18 mouse cellular contexts compared by ENCODE assay signal in genomic region chr12:33190633-33191032, GRCm38 (mm10). TPM values are rescaled to one million over a fixed set of nuclear protein-coding genes. Genes with fewer than 3 reads are reported as not detected.
DNase-seq lines count a peak whose midpoint lies in the region; ATAC-seq and TF ChIP-seq lines count a peak whose summit lies in the region.
"Had no signal": no experiment of that assay in that cellular context is flagged by ENCODE, and none has a peak within 500 bp of the region (broad histone marks: within the 10 kb centered on the region; RNA-seq: fewer than 3 reads in every experiment).

No protein-coding gene starts in this region.

- 76% methylated on average over 6 of the region's 6 CpGs for WGBS in forebrain, postnatal 0 days
- 73% methylated on average over 6 of the region's 6 CpGs for WGBS in forebrain, embryonic 15.5 days
- 61% methylated on average over 6 of the region's 6 CpGs for WGBS in hindbrain, embryonic 16.5 days
- 76% methylated on average over 6 of the region's 6 CpGs for WGBS in hindbrain, embryonic 10.5 days
- 41% methylated on average over 6 of the region's 6 CpGs for WGBS in embryonic facial prominence, embryonic 15.5 days

- no peak overlapping the region for H3K4me2 ChIP-seq in forebrain, postnatal 0 days (ENCODE audit: low read depth)
- no peak overlapping the region for H3K4me2 ChIP-seq in forebrain, embryonic 15.5 days (replicated peaks)
- no peak overlapping the region for H3K4me2 ChIP-seq in hindbrain, embryonic 16.5 days (ENCODE audit: low read length)
- no peak overlapping the region for H3K4me2 ChIP-seq in embryonic facial prominence, embryonic 15.5 days (replicated peaks)
- H3K4me2 ChIP-seq: forebrain, embryonic 13.5 days; heart, embryonic 11.5 days; hindbrain, embryonic 12.5 days had no signal

- no peak for DNase-seq in forebrain, postnatal 0 days
- no peak for DNase-seq in hindbrain, embryonic 10.5 days (ENCODE audit: low spot score)
- no peak for DNase-seq in cerebellum, adult 8-10 months
- DNase-seq in cerebellum, adult 11 months = no peak
- DNase-seq: cerebellum, adult 18-20 months; cerebellum, postnatal 10 days; gastrocnemius, postnatal 14 days; heart, adult 2 months; heart, postnatal 36 days; kidney, adult 8-10 months had no signal

- no peaks in the 10 kb centered on the region for H3K27me3 ChIP-seq in forebrain, postnatal 0 days (ENCODE audit: insufficient read depth, low read length)
- H3K27me3 ChIP-seq in forebrain, embryonic 15.5 days = no peaks in the 10 kb centered on the region
- H3K27me3 ChIP-seq in hindbrain, embryonic 16.5 days (replicated peaks; ENCODE audit: control insufficient read depth, insufficient read depth, low read length) = no peaks in the 10 kb centered on the region
- no peaks in the 10 kb centered on the region for H3K27me3 ChIP-seq in hindbrain, embryonic 10.5 days (ENCODE audit: insufficient read depth, poor library complexity, severe bottlenecking)
- no peaks in the 10 kb centered on the region for H3K27me3 ChIP-seq in embryonic facial prominence, embryonic 15.5 days
- H3K27me3 ChIP-seq: CH12.LX; forebrain, embryonic 13.5 days; hindbrain, embryonic 12.5 days had no signal

- no peaks in the 10 kb centered on the region for H3K9me3 ChIP-seq in forebrain, postnatal 0 days (ENCODE audit: low read length)
- H3K9me3 ChIP-seq in forebrain, embryonic 15.5 days = no peaks in the 10 kb centered on the region
- H3K9me3 ChIP-seq in hindbrain, embryonic 16.5 days (ENCODE audit: control insufficient read depth, low read length) = no peaks in the 10 kb centered on the region
- H3K9me3 ChIP-seq in hindbrain, embryonic 10.5 days = no peaks in the 10 kb centered on the region
- no peaks in the 10 kb centered on the region for H3K9me3 ChIP-seq in embryonic facial prominence, embryonic 15.5 days (replicated peaks)
- H3K9me3 ChIP-seq: forebrain, embryonic 13.5 days; hindbrain, embryonic 12.5 days had no signal

- no peaks in the 10 kb centered on the region for H3K36me3 ChIP-seq in forebrain, postnatal 0 days (ENCODE audit: insufficient read depth)
- H3K36me3 ChIP-seq in forebrain, embryonic 15.5 days = no peaks in the 10 kb centered on the region
- H3K36me3 ChIP-seq in hindbrain, embryonic 16.5 days (ENCODE audit: control insufficient read depth, insufficient read depth, low read length) = no peaks in the 10 kb centered on the region
- no peaks in the 10 kb centered on the region for H3K36me3 ChIP-seq in hindbrain, embryonic 10.5 days
- no peaks in the 10 kb centered on the region for H3K36me3 ChIP-seq in embryonic facial prominence, embryonic 15.5 days
- H3K36me3 ChIP-seq: hindbrain, embryonic 12.5 days had no signal

- H3K4me1 ChIP-seq in forebrain, postnatal 0 days (ENCODE audit: insufficient read depth) = 0 out of 2 replicates have a peak, but pooled peaks cover 3% of the 10 kb centered on the region
- H3K4me1 ChIP-seq in forebrain, embryonic 15.5 days = peaks cover 10% of the 10 kb centered on the region; the same call in 1 of the 2 replicates
- peaks cover 2% of the 10 kb centered on the region for H3K4me1 ChIP-seq in hindbrain, embryonic 16.5 days (ENCODE audit: control insufficient read depth, insufficient read depth, low read depth, low read length)
- peaks cover 40% of the 10 kb centered on the region for H3K4me1 ChIP-seq in hindbrain, embryonic 10.5 days (replicated peaks)
- H3K4me1 ChIP-seq in embryonic facial prominence, embryonic 15.5 days = peaks cover 34% of the 10 kb centered on the region

- H3K27ac ChIP-seq in forebrain, postnatal 0 days (ENCODE audit: low read depth, low read length) = peak overlapping the region; percentile 29; the same call in 1 of the 2 replicates
- no peak overlapping the region for H3K27ac ChIP-seq in forebrain, embryonic 15.5 days (replicated peaks)
- H3K27ac ChIP-seq in hindbrain, embryonic 16.5 days (ENCODE audit: low read depth, low read length) = 0 out of 2 replicates have a peak overlapping the region, but pooled peaks have one; percentile 24
- no peak overlapping the region for H3K27ac ChIP-seq in hindbrain, embryonic 10.5 days
- 0 out of 2 replicates have a peak overlapping the region, but pooled peaks have one; percentile 3 for H3K27ac ChIP-seq in embryonic facial prominence, embryonic 15.5 days (replicated peaks)
- H3K27ac ChIP-seq: forebrain, embryonic 13.5 days; heart, adult 2 months; hindbrain, embryonic 12.5 days had no signal

- no peak for TF ChIP-seq CTCF in forebrain, postnatal 0 days (IDR thresholded peaks at IDR 0.05; ENCODE audit: low read depth)

- H3K4me3 ChIP-seq in forebrain, postnatal 0 days (ENCODE audit: low read depth, low read length) = no peak overlapping the region
- no peak overlapping the region for H3K4me3 ChIP-seq in forebrain, embryonic 15.5 days
- H3K4me3 ChIP-seq in hindbrain, embryonic 16.5 days (ENCODE audit: low read length) = no peak overlapping the region
- H3K4me3 ChIP-seq in hindbrain, embryonic 10.5 days = no peak overlapping the region
- no peak overlapping the region for H3K4me3 ChIP-seq in embryonic facial prominence, embryonic 15.5 days (replicated peaks)
- H3K4me3 ChIP-seq: forebrain, embryonic 13.5 days; heart, adult 2 months; hindbrain, embryonic 12.5 days had no signal

- H3K9ac ChIP-seq in forebrain, postnatal 0 days = no peak overlapping the region
- no peak overlapping the region for H3K9ac ChIP-seq in forebrain, embryonic 15.5 days (replicated peaks)
- no peak overlapping the region for H3K9ac ChIP-seq in hindbrain, embryonic 16.5 days (ENCODE audit: low read depth, low read length)
- H3K9ac ChIP-seq in embryonic facial prominence, embryonic 15.5 days = no peak overlapping the region
- H3K9ac ChIP-seq: forebrain, embryonic 13.5 days; hindbrain, embryonic 12.5 days had no signal

- no peak for ATAC-seq in forebrain, postnatal 0 days
- no peak for ATAC-seq in forebrain, embryonic 15.5 days (replicated peaks)
- ATAC-seq in hindbrain, embryonic 16.5 days = no peak
- no peak for ATAC-seq in embryonic facial prominence, embryonic 15.5 days (ENCODE audit: insufficient number of reproducible peaks, low FRiP score, low TSS enrichment, low read depth)
- ATAC-seq: forebrain, embryonic 13.5 days; intestine, embryonic 16.5 days had no signal

RNA-seq across cellular contexts. Expression of gene Atxn7l1, which starts 43.1 kb away (rescaled TPM):
- total RNA-seq in forebrain, postnatal 0 days (2014; rRNA removed) = 16.1 and 23.0 TPM in 2 replicates
- 18.2 TPM in 2 replicates for polyA plus RNA-seq in forebrain, postnatal 0 days (2015; fragmentation: Nextera tagmentation; extraction: Ambion mirVana)
- 15.4 and 17.6 TPM in 2 replicates for polyA plus RNA-seq in forebrain, embryonic 15.5 days (2015; fragmentation: Nextera tagmentation; extraction: Ambion mirVana)
- 18.7 and 25.1 TPM in 2 replicates for polyA plus RNA-seq in hindbrain, embryonic 16.5 days (2015; fragmentation: Nextera tagmentation; extraction: Ambion mirVana)
- 11.2 and 12.7 TPM in 2 replicates for polyA plus RNA-seq in hindbrain, embryonic 10.5 days (2016; fragmentation: Nextera tagmentation; extraction: Ambion mirVana)
- polyA plus RNA-seq in embryonic facial prominence, embryonic 15.5 days (2015; fragmentation: Nextera tagmentation; extraction: Ambion mirVana) = 12.7 and 14.9 TPM in 2 replicates

Comparison
In these comparisons a context has a peak if more than half of its experiments do, and no peak if none do; other contexts are left out.
1. H3K27ac ChIP-seq: peak in forebrain, postnatal 0 days (single experiment), hindbrain, embryonic 16.5 days (single experiment) and embryonic facial prominence, embryonic 15.5 days (single experiment); none in forebrain, embryonic 15.5 days (single experiment) and hindbrain, embryonic 10.5 days (single experiment).